Mouse (Mus musculus): ENCODE results near the gene Kcnv2.

GRCm38 (mm10) chr19:27346501-27346900, 24.1 kb downstream of the Kcnv2 start:
- TF ChIP-seq GATA1 (IDR thresholded peaks at IDR 0.05; ENCODE audit: borderline replicate concordance, low read length) = no peak
- TF ChIP-seq FLI1 (IDR thresholded peaks at IDR 0.05; ENCODE audit: low read length) = no peak
